Mouse (Mus musculus) spleen, postnatal 14 days (tissue): Measurements from ENCODE around the gene Dll3.
"Not testable (repeated sequence)": the region's sequence is repeated elsewhere in the genome, so short reads cannot be mapped to it uniquely, and the experiment has no call there.

Experiments used
- DNase-seq, 2 experiments: peaks; one replicate each; pipeline ENCODE4 v3.0.0; 2021 to 2022; ENCODE audit warnings: low spot score in 2 of 2

Gene Dll3

DNA sequence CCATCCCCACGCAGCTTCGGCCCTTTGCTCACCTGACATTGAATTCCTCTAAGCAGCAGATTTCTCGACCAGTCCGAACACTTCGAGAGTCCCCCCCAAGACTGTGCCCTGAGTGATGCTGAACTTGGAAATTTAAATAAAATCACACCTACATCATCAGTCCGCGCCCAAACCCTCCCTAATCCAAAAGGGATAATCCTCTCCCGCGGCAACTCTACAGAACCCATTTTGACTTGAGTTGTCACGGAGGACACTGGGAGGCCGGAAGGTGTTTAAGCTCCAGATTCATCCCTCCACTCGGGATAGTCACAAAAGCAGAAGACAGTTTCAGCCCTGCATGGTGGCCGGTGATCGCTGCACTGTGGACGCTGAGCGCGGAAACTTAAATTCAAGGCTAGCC is 50.1 kb downstream of the Dll3 start:
- no peak for DNase-seq

DNA sequence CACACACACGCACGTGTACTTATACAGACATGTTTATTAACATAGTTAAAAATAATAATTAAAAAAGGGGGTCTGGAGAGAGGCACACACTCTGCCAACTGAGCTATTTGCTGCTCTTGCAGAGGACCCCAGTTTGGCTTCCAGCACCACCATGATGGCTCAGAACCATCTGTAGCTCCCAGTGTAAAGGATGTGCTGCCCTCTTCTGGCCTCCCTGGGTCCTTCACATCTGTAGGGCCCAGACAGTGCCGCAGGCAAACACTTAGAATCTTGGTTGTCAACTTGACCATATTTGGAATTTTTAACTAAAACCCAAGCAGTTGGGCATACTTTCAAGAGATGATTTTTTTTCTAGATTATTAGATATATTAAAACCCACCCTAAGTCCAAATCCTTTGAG is 53.1 kb downstream of the Dll3 start:
- DNase-seq, result no peak

DNA sequence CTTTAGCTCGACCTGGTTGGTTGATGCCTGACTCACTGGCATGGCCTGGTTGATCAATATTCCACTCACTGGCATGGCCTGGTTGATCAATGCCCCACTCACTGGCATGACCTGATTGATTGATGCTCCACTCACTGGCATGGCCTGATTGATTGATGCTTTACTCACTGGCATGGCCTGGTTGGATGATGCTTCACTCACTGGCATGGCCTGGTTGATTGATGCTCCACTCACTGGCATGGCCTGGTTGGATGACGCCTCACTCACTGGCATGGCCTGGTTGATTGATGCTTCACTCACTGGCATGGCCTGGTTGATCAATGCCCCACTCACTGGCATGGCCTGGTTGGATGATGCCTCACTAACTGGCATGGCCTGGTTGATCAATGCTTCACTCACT is 58.1 kb downstream of the Dll3 start:
- not testable (repeated sequence) for DNase-seq
